Mouse (Mus musculus) CD4-positive, CD25-positive, alpha-beta regulatory T cell, adult 4 months (primary cell): ENCODE measurements around the gene C1qtnf4. TPM values are rescaled to one million over a fixed set of nuclear protein-coding genes. Genes with fewer than 3 reads are reported as not detected.

ENCODE experiments used
- ATAC-seq: one replicate; pipeline ENCODE4 v1.8.0; 2017
- polyA plus RNA-seq, 2 experiments: library from polyadenylated mRNA; unstranded; fragments of 100-300 nt; shearing (Covaris generic); gene quantifications; one replicate each; pipeline ENCODE4 v1.2.1; 2017

Gene C1qtnf4
- polyA plus RNA-seq, 2 experiments from 2014 or later: 0.82 to 0.83 TPM

- no peak for ATAC-seq
Observed at GRCm38 (mm10) chr2:90938362-90938761, 52.7 kb downstream of the C1qtnf4 start.

GRCm38 (mm10) chr2:90939750-90940149, 54.1 kb downstream of the C1qtnf4 start:
- no peak for ATAC-seq

Other genes with a start within 250 kb of the C1qtnf4 start
- 10 to 100 TPM; 22.5 to 34.3 TPM for gene Nup160, start 208.6 kb upstream of the C1qtnf4 start, polyA plus RNA-seq
- gene Fnbp4, start 140.5 kb upstream of the C1qtnf4 start, polyA plus RNA-seq: 100 to 1,000 TPM; 107 to 114 TPM
- not detected for gene Agbl2, start 103.1 kb upstream of the C1qtnf4 start, polyA plus RNA-seq
- 100 to 1,000 TPM; 101 to 104 TPM for gene Mtch2, start 38.7 kb upstream of the C1qtnf4 start, polyA plus RNA-seq
- 10 to 100 TPM; 40.3 to 50.4 TPM for gene Kbtbd4, start 18.9 kb downstream of the C1qtnf4 start, polyA plus RNA-seq
- gene Ndufs3, start 19.0 kb downstream of the C1qtnf4 start, polyA plus RNA-seq: 100 to 1,000 TPM; 103 to 127 TPM
- 10 to 100 TPM; 52.7 to 54.9 TPM for gene Celf1, start 54.5 kb downstream of the C1qtnf4 start, polyA plus RNA-seq
- gene Rapsn, start 149.8 kb downstream of the C1qtnf4 start, polyA plus RNA-seq: 1 to 10 TPM; 5.4 to 7.7 TPM
- 100 to 1,000 TPM; 198 to 201 TPM for gene Psmc3, start 168.1 kb downstream of the C1qtnf4 start, polyA plus RNA-seq
- gene Slc39a13, start 184.6 kb downstream of the C1qtnf4 start, polyA plus RNA-seq: 10 to 100 TPM; 33.1 to 55.2 TPM
- under 1 TPM in 1 of 2 experiments, not detected in 1; 0.49 TPM for gene Spi1, start 196.5 kb downstream of the C1qtnf4 start, polyA plus RNA-seq
- not detected for gene Mybpc3, start 232.3 kb downstream of the C1qtnf4 start, polyA plus RNA-seq